Mouse (Mus musculus): ENCODE results near the gene Magt1.
"Not testable (repeated sequence)": the region's sequence is repeated elsewhere in the genome, so short reads cannot be mapped to it uniquely, and the experiment has no call there.

Magt1 gene

GRCm38 (mm10) chrX:105953999-105954398 is 57.7 kb downstream of the Magt1 start:
- no peak for ATAC-seq (ENCODE audit: low TSS enrichment)

DNA sequence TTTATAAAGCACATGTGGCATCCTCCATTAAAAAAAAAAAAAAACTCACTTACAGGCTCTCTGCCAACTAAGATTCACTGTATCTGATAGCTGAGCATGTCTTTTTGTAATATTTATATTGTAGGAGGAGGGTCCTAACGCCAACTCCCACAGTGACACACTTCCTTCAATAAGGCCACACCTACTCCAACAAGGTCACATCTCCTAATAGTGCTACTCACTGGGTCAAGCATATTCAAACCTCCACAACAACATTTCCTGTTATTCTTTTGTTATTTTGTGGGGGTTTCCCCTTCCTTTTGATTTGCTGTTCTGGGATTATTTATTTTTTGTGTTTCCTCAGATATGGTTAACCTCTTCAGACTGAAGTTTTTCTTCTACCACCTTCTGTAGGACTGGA is 65.3 kb downstream of the Magt1 start:
- ATAC-seq (ENCODE audit: low TSS enrichment): no peak

- ATAC-seq (ENCODE audit: low TSS enrichment): no peak
Observed at GRCm38 (mm10) chrX:105939245-105939644, 72.5 kb downstream of the Magt1 start.

DNA sequence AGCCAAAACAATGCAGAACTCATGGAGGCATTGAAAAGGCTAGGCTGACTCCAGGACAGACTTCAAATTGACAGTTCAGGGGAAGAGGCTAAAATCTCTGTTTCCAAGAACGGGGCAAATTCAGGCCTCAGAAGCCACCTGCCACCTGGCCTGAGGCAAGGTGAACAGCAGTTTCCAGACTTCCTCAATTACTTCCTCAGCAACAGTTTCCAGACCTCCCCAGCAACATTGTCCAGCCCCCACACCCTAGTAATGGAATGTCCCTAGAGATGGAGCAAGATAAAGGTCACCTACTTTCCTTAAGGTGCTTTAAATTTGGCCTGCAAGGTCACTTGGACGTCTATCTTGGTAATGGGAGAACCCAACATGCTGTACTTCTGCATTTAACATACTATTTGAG is 74.0 kb downstream of the Magt1 start:
- ATAC-seq (ENCODE audit: low TSS enrichment): no peak

- ATAC-seq (ENCODE audit: low TSS enrichment): no peak
Observed at GRCm38 (mm10) chrX:105934341-105934740, 77.4 kb downstream of the Magt1 start.

- ATAC-seq (ENCODE audit: low TSS enrichment): peak; percentile 45
Observed at GRCm38 (mm10) chrX:105929478-105930038, 82.1 kb downstream of the Magt1 start.

DNA sequence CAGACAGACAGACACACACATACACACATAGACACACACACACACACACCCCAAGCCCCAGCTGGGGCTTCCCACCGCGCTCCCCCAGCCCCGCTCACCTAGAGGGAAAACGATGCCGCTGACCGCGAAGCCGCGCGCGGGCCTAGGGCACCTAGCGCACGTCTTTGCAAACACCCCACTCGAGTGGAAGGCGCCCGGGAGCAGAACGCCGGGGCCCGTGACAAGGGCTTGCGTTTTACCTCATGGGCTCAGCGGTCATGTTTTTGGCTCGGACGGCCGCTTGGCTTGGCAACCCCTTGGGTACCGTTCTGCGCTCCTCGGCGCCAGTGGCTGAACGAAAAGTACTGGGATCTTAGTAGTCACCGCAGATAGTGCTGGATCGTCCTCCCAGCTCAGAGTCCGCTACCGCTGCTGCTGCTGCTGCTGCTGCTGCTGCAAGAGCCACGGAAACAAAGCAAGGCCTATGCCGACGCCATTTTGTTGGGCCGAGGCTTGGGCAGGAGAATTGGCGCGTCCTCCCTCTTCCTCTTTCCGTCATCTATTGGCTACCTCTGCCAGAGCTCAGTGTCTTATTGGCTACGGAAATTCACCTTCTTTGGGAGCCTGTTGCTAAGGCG is 82.7 kb downstream of the Magt1 start, which contains the start of gene Atrx:
Atrx (minus strand) TSS at position 543 of the 617 bp plus-strand sequence.
- peak; percentile 98 for ATAC-seq (ENCODE audit: low TSS enrichment)

- peak; percentile 47 for ATAC-seq (ENCODE audit: low TSS enrichment)
Observed at GRCm38 (mm10) chrX:105927941-105928860, 83.5 kb downstream of the Magt1 start.

DNA sequence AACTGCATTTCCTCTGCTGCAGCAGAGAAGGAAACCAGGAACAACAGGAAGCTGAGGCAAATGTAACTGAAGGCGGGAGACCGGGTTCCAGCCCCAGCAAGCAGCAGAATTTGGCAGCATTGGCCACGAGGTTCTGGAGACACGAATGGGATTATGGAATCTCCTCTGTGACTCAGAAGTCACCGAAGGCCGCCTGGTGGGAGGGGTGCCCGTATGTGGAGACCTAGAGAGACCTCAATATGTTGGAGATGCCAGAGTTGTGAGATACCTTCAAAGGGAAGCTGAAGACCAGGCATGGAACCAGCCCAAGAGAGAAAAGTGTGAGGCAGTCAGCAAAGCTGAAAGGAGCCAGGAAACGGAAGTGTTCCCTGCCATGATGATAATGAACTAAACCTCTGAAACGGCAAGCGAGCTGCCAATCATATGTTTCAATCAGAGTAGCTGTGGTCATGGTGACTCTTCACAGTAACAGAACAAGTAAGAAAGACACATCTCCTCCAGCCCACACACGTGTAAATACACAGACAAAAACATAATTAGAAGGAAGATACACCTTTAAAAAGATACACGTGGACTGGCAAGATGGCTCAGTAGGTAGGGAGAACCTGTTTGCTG is 85.5 kb downstream of the Magt1 start:
- ATAC-seq (ENCODE audit: low TSS enrichment): no peak

- ATAC-seq (ENCODE audit: low TSS enrichment): no peak
Observed at GRCm38 (mm10) chrX:105924326-105925070, 87.2 kb downstream of the Magt1 start.

DNA sequence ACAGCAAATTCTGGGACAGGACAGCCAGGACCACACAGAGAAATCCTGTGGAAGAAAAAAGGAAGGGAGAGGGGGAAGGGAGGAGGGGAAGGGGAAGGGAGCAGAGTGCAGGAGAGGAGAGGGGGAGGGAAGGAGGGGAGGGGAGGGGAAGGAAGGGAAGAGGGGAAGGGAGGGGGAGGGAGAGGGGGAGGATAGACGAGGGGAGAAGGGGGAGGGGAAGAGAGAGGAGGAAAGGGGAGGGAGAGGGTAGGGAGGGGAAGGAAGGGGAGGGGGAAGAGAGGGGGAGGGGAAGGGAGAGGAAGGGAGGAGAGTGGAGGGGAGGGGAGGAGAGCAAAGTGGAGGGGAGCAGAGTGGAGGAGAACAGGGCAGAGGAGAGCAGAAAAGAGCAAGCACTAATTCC is 87.8 kb downstream of the Magt1 start:
- no peak for ATAC-seq (ENCODE audit: low TSS enrichment)

GRCm38 (mm10) chrX:105922986-105923385 is 88.7 kb downstream of the Magt1 start:
- not testable (repeated sequence) for ATAC-seq (ENCODE audit: low TSS enrichment)

DNA sequence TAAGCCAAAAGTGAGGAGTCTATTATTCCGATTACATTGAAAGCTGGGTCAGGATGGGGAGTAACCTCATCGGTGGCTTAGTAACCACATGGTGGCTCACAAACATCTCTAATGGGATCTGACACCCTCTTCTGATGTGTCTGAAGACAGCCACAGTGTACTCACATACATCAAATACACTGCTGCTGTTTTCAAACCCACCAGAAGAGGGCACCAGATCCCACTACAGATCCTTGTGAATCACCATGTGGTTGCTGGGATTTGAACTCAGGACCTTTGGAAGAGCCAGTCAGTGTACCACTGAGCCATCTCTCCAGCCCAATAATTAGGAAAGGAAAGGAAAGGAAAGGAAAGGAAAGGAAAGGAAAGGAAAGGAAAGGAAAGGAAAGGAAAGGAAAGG is 90.3 kb downstream of the Magt1 start:
- ATAC-seq (ENCODE audit: low TSS enrichment): no peak
